Mouse (Mus musculus) right cerebral cortex, postnatal 25 days (tissue): ENCODE measurements around the gene Tsc1.

Experiments
- DNase-seq: peaks from one replicate; pipeline ENCODE4 v3.0.0; 2022

The Tsc1 gene

DNA sequence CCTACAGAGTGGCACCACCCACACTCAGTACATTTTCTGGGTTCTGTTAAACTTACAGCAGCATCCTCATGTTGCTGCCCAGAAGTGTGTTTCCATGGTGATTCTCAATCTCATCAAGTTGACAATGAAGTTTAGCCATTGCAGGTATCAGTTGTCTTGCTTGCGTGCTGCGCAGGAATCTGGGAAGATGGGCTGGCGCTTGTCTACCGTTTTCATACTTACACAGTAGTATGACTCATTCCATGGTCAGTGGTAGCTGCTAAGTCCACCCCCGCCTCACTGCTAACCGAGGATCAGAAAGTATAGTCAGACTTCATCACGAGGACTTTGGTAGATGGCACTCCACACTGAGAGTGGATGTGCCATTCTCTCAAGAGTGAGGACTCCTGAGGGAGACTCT is 12.3 kb downstream of the Tsc1 start:
- DNase-seq, result peak; percentile 8

DNA sequence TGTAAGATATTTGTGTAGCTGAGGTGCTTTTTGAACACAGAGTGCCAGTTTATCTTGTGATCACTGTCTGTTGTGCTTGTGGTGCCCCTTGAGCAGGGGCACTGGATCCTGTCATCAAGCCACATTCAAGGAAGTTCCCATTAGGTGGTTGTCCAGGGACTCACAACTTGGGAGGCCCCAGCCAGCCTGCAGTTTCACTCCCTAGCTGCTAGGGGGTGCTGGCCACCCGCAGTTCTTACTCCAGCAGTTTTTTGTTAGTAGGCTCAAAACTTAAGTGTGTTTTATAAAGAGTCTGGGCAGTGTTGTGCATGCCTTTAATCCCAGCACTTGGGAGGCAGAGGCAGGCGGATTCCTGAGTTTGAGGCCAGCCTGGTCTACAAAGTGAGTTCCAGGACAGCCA is 13.3 kb downstream of the Tsc1 start:
- DNase-seq, result no peak

- no peak for DNase-seq
Measured at GRCm38 (mm10) chr2:28656216-28656615, 15.2 kb downstream of the Tsc1 start.

GRCm38 (mm10) chr2:28662891-28663290 is 21.9 kb downstream of the Tsc1 start:
- DNase-seq, result no peak

DNA sequence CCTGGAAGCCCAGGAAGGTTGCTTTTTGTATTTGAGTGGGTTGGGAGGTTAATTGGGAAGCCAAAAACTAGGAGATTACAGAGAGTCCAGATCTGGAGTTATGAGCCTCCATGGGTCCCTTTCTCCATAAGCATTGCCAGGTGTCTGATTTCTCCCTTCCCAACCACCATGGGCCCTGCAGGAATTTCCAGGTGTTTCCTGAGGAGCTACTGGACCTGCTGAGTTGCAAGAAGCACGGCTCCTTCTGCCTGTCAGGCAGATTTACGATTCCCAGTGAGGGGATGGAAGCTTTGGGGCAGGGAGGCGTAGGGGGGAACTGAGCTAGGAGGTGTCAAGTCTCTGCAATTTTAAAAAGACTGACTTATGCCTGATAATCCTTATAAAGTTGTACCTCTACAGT is 24.8 kb downstream of the Tsc1 start:
- no peak for DNase-seq

- DNase-seq, result no peak
Measured at GRCm38 (mm10) chr2:28671438-28671837, 30.4 kb downstream of the Tsc1 start.

DNA sequence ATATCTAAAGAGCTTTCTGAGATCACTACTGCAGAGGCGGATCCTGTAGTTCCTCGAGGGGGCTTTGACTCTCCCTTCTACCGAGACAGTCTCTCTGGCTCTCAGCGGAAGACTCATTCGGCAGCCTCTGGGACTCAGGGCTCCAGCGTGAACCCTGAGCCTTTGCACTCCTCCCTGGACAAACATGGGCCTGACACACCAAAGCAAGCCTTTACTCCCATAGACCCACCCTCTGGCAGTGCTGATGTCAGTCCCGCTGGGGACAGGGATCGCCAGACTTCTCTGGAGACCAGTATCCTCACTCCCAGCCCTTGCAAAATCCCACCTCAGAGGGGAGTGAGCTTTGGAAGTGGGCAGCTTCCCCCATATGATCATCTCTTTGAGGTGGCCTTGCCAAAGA is 35.0 kb downstream of the Tsc1 start:
- no peak for DNase-seq

GRCm38 (mm10) chr2:28680710-28681109 is 39.7 kb downstream of the Tsc1 start:
- no peak for DNase-seq

GRCm38 (mm10) chr2:28681718-28682117 is 40.7 kb downstream of the Tsc1 start:
- no peak for DNase-seq

DNA sequence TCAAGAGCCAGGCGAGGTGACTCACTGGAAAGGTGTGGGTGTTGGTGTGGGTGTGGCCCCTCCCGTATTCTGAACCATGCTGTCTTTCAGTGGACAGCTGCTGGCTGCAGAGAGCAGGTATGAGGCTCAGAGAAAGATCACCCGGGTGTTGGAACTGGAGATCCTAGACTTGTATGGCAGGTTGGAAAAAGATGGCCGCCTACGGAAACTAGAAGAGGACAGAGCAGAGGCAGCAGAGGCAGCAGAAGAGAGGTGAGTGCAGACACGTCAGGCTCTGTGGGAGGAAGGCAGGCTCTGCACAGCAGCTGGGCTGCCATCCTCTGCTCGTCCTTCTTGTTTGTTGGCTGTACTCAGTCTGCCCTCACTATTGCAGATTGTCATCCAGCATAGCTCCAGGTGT is 44.9 kb downstream of the Tsc1 start:
- peak; percentile 29 for DNase-seq

DNA sequence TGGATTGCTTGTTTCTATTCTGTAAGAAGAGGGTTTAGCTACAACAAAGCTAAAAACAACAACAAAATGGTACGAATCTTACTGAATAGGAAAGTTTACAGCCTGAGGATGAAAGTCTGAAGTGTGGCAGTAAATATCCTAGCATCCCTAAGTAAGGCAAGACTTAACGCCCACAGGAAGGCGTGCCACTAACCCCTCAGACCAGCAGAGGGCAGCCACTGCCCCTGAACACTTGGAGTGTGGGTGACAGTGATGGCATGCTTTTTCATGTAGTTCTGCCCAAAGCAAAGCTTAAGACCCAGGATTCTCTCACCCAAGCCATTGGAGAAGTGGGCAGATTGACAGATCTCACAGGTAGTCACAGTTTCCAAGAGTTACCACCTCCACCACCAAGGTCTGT is 47.4 kb downstream of the Tsc1 start:
- DNase-seq, result no peak

DNA sequence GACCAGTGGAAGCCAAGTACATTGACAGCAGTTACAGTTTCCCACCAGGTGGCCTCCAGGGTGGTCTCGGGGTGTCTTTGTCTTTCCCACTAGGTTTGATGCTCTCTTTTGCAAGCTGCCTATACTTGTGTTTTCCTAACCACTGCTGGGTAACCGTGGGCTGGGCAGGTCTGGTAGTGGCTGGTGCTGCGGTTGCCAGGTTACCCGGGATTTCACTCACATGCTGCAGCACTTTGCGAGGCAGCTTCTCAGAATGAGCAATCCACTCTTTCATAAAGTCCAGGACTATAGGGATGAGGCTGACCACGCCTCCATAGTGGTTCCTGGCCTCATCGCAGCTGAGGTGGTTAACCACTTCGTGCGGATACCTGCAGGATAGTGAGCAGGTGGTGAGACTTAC is 51.7 kb downstream of the Tsc1 start:
- DNase-seq, result peak; percentile 21

- no peak for DNase-seq
Measured at GRCm38 (mm10) chr2:28698566-28698965, 57.5 kb downstream of the Tsc1 start.

- peak; percentile 88 for DNase-seq
Measured at GRCm38 (mm10) chr2:28699361-28700335, 58.6 kb downstream of the Tsc1 start, which contains the start of the genes Spaca9 and Ak8. Gene Spaca9 (minus strand): TSS chr2:28699727. Gene Ak8 (plus strand): TSS chr2:28700164.

- DNase-seq, result no peak
Measured at GRCm38 (mm10) chr2:28701646-28702262, 60.7 kb downstream of the Tsc1 start.

GRCm38 (mm10) chr2:28706106-28706636 is 65.1 kb downstream of the Tsc1 start:
- no peak for DNase-seq

DNA sequence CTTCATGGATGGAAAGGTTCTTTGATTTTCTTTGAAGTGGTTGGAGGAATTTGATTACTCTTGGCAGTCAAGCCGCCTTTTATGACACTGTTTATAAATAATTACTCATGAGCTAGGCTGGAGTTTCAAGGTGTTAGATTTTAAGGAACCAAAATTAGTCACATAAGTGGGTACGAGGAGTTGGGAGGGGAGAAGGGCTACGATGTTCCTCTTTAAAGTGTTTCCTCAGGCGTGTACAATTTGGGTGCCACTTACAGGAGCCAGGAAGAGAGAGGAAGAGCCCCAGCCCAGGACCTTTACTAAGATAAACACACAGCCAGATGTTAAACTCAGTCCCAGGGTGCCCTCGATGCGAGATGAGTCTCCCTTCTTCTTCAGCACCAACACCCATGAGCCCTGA is 65.8 kb downstream of the Tsc1 start:
- DNase-seq, result no peak

DNA sequence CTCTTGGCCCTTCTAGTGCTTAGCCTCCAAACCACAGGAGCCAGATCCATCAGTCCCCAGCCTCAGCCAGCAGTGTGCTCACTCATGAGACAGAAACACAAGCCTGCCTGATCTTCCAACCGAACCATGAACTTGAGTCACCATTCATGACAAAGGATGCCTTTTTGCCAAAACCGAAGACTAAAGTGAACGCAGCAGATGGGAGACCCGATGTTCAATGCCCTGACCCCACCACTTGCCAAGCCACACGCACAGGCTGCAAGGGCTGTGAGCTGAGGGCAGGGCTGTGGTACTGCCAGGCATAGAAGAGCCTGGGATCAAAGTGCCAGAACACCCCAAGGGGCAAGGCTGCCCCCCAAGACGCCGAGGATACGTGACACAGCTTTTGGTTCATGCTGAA is 72.0 kb downstream of the Tsc1 start:
- DNase-seq, result no peak

- DNase-seq, result no peak
Measured at GRCm38 (mm10) chr2:28722419-28722818, 81.4 kb downstream of the Tsc1 start.

- no peak for DNase-seq
Measured at GRCm38 (mm10) chr2:28723912-28724311, 82.9 kb downstream of the Tsc1 start.

GRCm38 (mm10) chr2:28727786-28728404 is 86.9 kb downstream of the Tsc1 start:
- no peak for DNase-seq

- no peak for DNase-seq
Measured at GRCm38 (mm10) chr2:28730676-28731075, 89.6 kb downstream of the Tsc1 start.

DNA sequence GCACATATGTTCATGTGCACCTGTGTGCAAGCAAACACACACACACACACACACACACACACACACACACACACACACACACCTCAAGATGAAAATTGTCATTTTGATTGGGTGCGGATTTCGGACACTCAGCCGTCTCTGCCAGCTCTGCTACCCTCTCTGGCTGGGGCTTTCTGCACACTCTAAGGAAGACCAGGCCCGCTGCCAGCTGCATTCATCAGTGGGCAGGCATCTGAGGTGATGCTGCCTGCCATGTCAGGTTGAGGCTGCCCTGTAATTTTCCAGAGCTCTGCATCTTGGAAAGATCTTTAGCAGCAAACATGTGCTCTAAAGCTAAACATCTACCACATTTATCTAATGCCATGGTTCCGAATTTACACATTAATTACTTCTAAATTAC is 96.1 kb downstream of the Tsc1 start:
- DNase-seq, result no peak
